Mouse (Mus musculus) layer of hippocampus, adult 9-10 months (tissue): ENCODE measurements around the gene Fam173a.
"Not testable (repeated sequence)": the region's sequence is repeated elsewhere in the genome, so short reads cannot be mapped to it uniquely, and the experiment has no call there.

ENCODE experiments used
- DNase-seq: peaks from one replicate; pipeline ENCODE4 v3.0.0; 2022; ENCODE audit warnings: low spot score

The Fam173a gene

GRCm38 (mm10) chr17:25760148-25760547, 32.6 kb downstream of the Fam173a start:
- DNase-seq = no peak

GRCm38 (mm10) chr17:25757691-25758090, 35.0 kb downstream of the Fam173a start:
- DNase-seq = no peak

- DNase-seq = no peak
These were observed 36.1 kb downstream of the Fam173a start for GRCm38 (mm10) chr17:25756378-25757242.

- DNase-seq = no peak
These were observed 36.9 kb downstream of the Fam173a start for GRCm38 (mm10) chr17:25755627-25756377.

- no peak for DNase-seq
These were observed 37.6 kb downstream of the Fam173a start for GRCm38 (mm10) chr17:25755086-25755485.

- no peak for DNase-seq
These were observed 38.5 kb downstream of the Fam173a start, which contains the start of gene Msln for GRCm38 (mm10) chr17:25754241-25754640. Gene Msln, minus strand, starts transcription at chr17:25754378.

- no peak for DNase-seq
These were observed 41.3 kb downstream of the Fam173a start for GRCm38 (mm10) chr17:25751446-25751845.

GRCm38 (mm10) chr17:25749314-25749713, 43.4 kb downstream of the Fam173a start:
- no peak for DNase-seq

- DNase-seq = no peak
These were observed 44.5 kb downstream of the Fam173a start for GRCm38 (mm10) chr17:25748238-25748637.

GRCm38 (mm10) chr17:25744311-25744710, 48.4 kb downstream of the Fam173a start:
- no peak for DNase-seq

GRCm38 (mm10) chr17:25743831-25744230, 48.9 kb downstream of the Fam173a start:
- DNase-seq = no peak

GRCm38 (mm10) chr17:25741471-25741870, 51.2 kb downstream of the Fam173a start:
- not testable (repeated sequence) for DNase-seq
